Mouse (Mus musculus) urinary bladder, adult 18-20 months (tissue): ENCODE data around the gene Gm45713.
A peak's percentile ranks its signal among the peaks of the same experiment; 100 is the strongest.
"Not testable (repeated sequence)": the region's sequence is repeated elsewhere in the genome, so short reads cannot be mapped to it uniquely, and the experiment has no call there.

ENCODE experiments used
- DNase-seq, 2 experiments: peaks; one replicate each; pipeline ENCODE4 v3.0.0; 2022; ENCODE audit warnings: low spot score in 2 of 2, mixed read lengths in 2 of 2

The Gm45713 gene

GRCm38 (mm10) chr7:45124224-45125143, 11.5 kb downstream of the Gm45713 start, which contains the start of gene Rps11:
Gene Rps11, minus strand, starts transcription at chr7:45124439.
- DNase-seq = peak; percentile 93 to 99

GRCm38 (mm10) chr7:45123186-45123570, 12.9 kb downstream of the Gm45713 start:
- no peak for DNase-seq

GRCm38 (mm10) chr7:45122561-45123185, 13.4 kb downstream of the Gm45713 start:
- DNase-seq = no peak

GRCm38 (mm10) chr7:45121966-45122365, 14.1 kb downstream of the Gm45713 start:
- DNase-seq = no peak

- DNase-seq = no peak
Measured at GRCm38 (mm10) chr7:45121404-45121803, 14.6 kb downstream of the Gm45713 start.

- DNase-seq = no peak
Measured at GRCm38 (mm10) chr7:45119780-45120709, 16.0 kb downstream of the Gm45713 start.

- DNase-seq = no peak
Measured at GRCm38 (mm10) chr7:45118336-45118735, 17.7 kb downstream of the Gm45713 start.

GRCm38 (mm10) chr7:45117566-45117965, 18.5 kb downstream of the Gm45713 start:
- no peak for DNase-seq

GRCm38 (mm10) chr7:45113476-45113875, 22.6 kb downstream of the Gm45713 start:
- DNase-seq = no peak

- no peak for DNase-seq
Measured at GRCm38 (mm10) chr7:45112529-45112928, 23.5 kb downstream of the Gm45713 start.

GRCm38 (mm10) chr7:45111940-45112339, 24.1 kb downstream of the Gm45713 start:
- no peak for DNase-seq

- not testable (repeated sequence) for DNase-seq
Measured at GRCm38 (mm10) chr7:45110089-45110488, 25.9 kb downstream of the Gm45713 start.

- DNase-seq = no peak
Measured at GRCm38 (mm10) chr7:45107052-45107645, 28.9 kb downstream of the Gm45713 start.

- DNase-seq = no peak
Measured at GRCm38 (mm10) chr7:45106441-45106840, 29.6 kb downstream of the Gm45713 start.

GRCm38 (mm10) chr7:45105491-45105890, 30.5 kb downstream of the Gm45713 start:
- no peak for DNase-seq

GRCm38 (mm10) chr7:45104941-45105340, 31.1 kb downstream of the Gm45713 start:
- no peak for DNase-seq

GRCm38 (mm10) chr7:45103652-45104180, 32.3 kb downstream of the Gm45713 start, which contains the start of gene Fcgrt:
Gene Fcgrt, minus strand, starts transcription at chr7:45103851.
- peak; percentile 55 to 91 for DNase-seq

GRCm38 (mm10) chr7:45102940-45103585, 33.0 kb downstream of the Gm45713 start:
- DNase-seq = no peak

GRCm38 (mm10) chr7:45102441-45102840, 33.6 kb downstream of the Gm45713 start:
- no peak for DNase-seq

GRCm38 (mm10) chr7:45100046-45100445, 36.0 kb downstream of the Gm45713 start:
- no peak for DNase-seq
